Mouse (Mus musculus): Measurements from ENCODE around the gene Pop5. TPM values are rescaled to one million over a fixed set of nuclear protein-coding genes. Genes with fewer than 3 reads are reported as not detected.

Gene Pop5
- 84.0 and 88.1 TPM in 2 replicates for polyA plus RNA-seq (2015; fragmentation: Nextera tagmentation; extraction: Ambion mirVana)

GRCm38 (mm10) chr5:115235786-115236263 is at the start of gene Pop5:
Pop5 (plus strand) TSS chr5:115235836.
- Histone ChIP-seq H3K36me3 (replicated peaks) (peaks cover 13% of the 10 kb centered on the region), H3K9me3 (replicated peaks) (no peaks in the 10 kb centered on the region), H3K4me2 (peak within 1 kb of the TSS; percentile 84), H3K4me1 (replicated peaks) (peaks cover 39% of the 10 kb centered on the region), H3K9ac (peak within 1 kb of the TSS; percentile 55), H3K27me3 (peaks cover 57% of the 10 kb centered on the region), H3K4me3 (replicated peaks) (peak within 1 kb of the TSS; percentile 59), H3K27ac (replicated peaks) (no peak within 1 kb of the TSS)
- peak; percentile 38 for ATAC-seq (ENCODE audit: insufficient read depth)
- WGBS (ENCODE audit: insufficient replicate concordance) = 2% methylated on average over 21 of the region's 21 CpGs

- Histone ChIP-seq H3K27ac (replicated peaks) (no peak overlapping the region), H3K9ac (no peak overlapping the region), H3K27me3 (peaks cover 98% of the 10 kb centered on the region), H3K36me3 (replicated peaks) (no peaks in the 10 kb centered on the region), H3K4me3 (replicated peaks) (no peak overlapping the region), H3K4me2 (peak overlapping the region; percentile 53; the same call in 1 of the 2 replicates), H3K4me1 (replicated peaks) (peaks cover 20% of the 10 kb centered on the region), H3K9me3 (replicated peaks) (no peaks in the 10 kb centered on the region)
- ATAC-seq (ENCODE audit: insufficient read depth) = no peak
- 38% methylated on average over 17 of the region's 17 CpGs for WGBS (ENCODE audit: insufficient replicate concordance)
Observed at GRCm38 (mm10) chr5:115186371-115187073, 49.1 kb upstream of the Pop5 start.

- WGBS (ENCODE audit: insufficient replicate concordance) = 4% methylated on average over 26 of the region's 26 CpGs
- Histone ChIP-seq H3K36me3 (replicated peaks) (no peaks in the 10 kb centered on the region), H3K4me1 (replicated peaks) (peaks cover 20% of the 10 kb centered on the region), H3K27me3 (peaks cover 100% of the 10 kb centered on the region), H3K27ac (replicated peaks) (no peak overlapping the region), H3K4me3 (replicated peaks) (peak overlapping the region; percentile 6; the same call in 1 of the 2 replicates), H3K4me2 (peak overlapping the region; percentile 53), H3K9me3 (replicated peaks) (no peaks in the 10 kb centered on the region), H3K9ac (no peak overlapping the region)
- ATAC-seq (ENCODE audit: insufficient read depth) = peak; percentile 65
Observed at GRCm38 (mm10) chr5:115187188-115188131, 48.2 kb upstream of the Pop5 start.

- Histone ChIP-seq H3K36me3 (replicated peaks) (no peaks in the 10 kb centered on the region), H3K4me1 (replicated peaks) (peaks cover 24% of the 10 kb centered on the region), H3K27ac (replicated peaks) (no peak overlapping the region), H3K4me3 (replicated peaks) (no peak overlapping the region), H3K9ac (no peak overlapping the region), H3K27me3 (peaks cover 100% of the 10 kb centered on the region), H3K4me2 (no peak overlapping the region), H3K9me3 (replicated peaks) (no peaks in the 10 kb centered on the region)
- 39% methylated on average over 5 of the region's 5 CpGs for WGBS (ENCODE audit: insufficient replicate concordance)
- ATAC-seq (ENCODE audit: insufficient read depth) = no peak
Observed at GRCm38 (mm10) chr5:115188824-115189223, 46.8 kb upstream of the Pop5 start.

- WGBS (ENCODE audit: insufficient replicate concordance) = 64% methylated on average over 12 of the region's 12 CpGs
Observed at GRCm38 (mm10) chr5:115190081-115190480, 45.6 kb upstream of the Pop5 start.

GRCm38 (mm10) chr5:115191880-115192827 is 43.5 kb upstream of the Pop5 start:
- H3K9me3 ChIP-seq (replicated peaks) = no peaks in the 10 kb centered on the region
- ATAC-seq (ENCODE audit: insufficient read depth) = no peak
- WGBS (ENCODE audit: insufficient replicate concordance) = 8% methylated on average over 29 of the region's 29 CpGs
- peaks cover 27% of the 10 kb centered on the region for H3K4me1 ChIP-seq (replicated peaks)
- peaks cover 100% of the 10 kb centered on the region for H3K27me3 ChIP-seq
- H3K9ac ChIP-seq = no peak overlapping the region
- no peaks in the 10 kb centered on the region for H3K36me3 ChIP-seq (replicated peaks)
- no peak overlapping the region for H3K4me3 ChIP-seq (replicated peaks)
- H3K4me2 ChIP-seq = no peak overlapping the region
- no peak overlapping the region for H3K27ac ChIP-seq (replicated peaks)

More at GRCm38 (mm10) chr5:115190081-115190480, 45.6 kb upstream of the Pop5 start:
- Histone ChIP-seq H3K9me3 (replicated peaks) (no peaks in the 10 kb centered on the region), H3K4me3 (replicated peaks) (no peak overlapping the region), H3K4me2 (no peak overlapping the region), H3K4me1 (replicated peaks) (peaks cover 33% of the 10 kb centered on the region), H3K9ac (no peak overlapping the region), H3K36me3 (replicated peaks) (no peaks in the 10 kb centered on the region), H3K27ac (replicated peaks) (no peak overlapping the region), H3K27me3 (peaks cover 100% of the 10 kb centered on the region)
- no peak for ATAC-seq (ENCODE audit: insufficient read depth)

- ATAC-seq (ENCODE audit: insufficient read depth) = no peak
- H3K9me3 ChIP-seq (replicated peaks) = no peaks in the 10 kb centered on the region
- no peak overlapping the region for H3K9ac ChIP-seq
- H3K36me3 ChIP-seq (replicated peaks) = no peaks in the 10 kb centered on the region
- H3K4me1 ChIP-seq (replicated peaks) = peaks cover 20% of the 10 kb centered on the region
- H3K4me3 ChIP-seq (replicated peaks) = no peak overlapping the region
- no peak overlapping the region for H3K27ac ChIP-seq (replicated peaks)
- H3K27me3 ChIP-seq = peaks cover 95% of the 10 kb centered on the region
- WGBS (ENCODE audit: insufficient replicate concordance) = 7% methylated on average over 7 of the region's 7 CpGs
- H3K4me2 ChIP-seq = no peak overlapping the region
Observed at GRCm38 (mm10) chr5:115192828-115193195, 42.8 kb upstream of the Pop5 start.

GRCm38 (mm10) chr5:115193226-115193625 is 42.4 kb upstream of the Pop5 start:
- Histone ChIP-seq H3K4me2 (peak overlapping the region; percentile 77), H3K4me1 (replicated peaks) (peaks cover 18% of the 10 kb centered on the region), H3K27me3 (peaks cover 93% of the 10 kb centered on the region), H3K9me3 (replicated peaks) (no peaks in the 10 kb centered on the region), H3K4me3 (replicated peaks) (peak overlapping the region; percentile 50), H3K9ac (no peak overlapping the region), H3K36me3 (replicated peaks) (no peaks in the 10 kb centered on the region), H3K27ac (replicated peaks) (no peak overlapping the region)
- WGBS (ENCODE audit: insufficient replicate concordance) = under 1% methylated on average over 34 of the region's 34 CpGs
- ATAC-seq (ENCODE audit: insufficient read depth) = peak; percentile 25; the same call in 1 of the 2 replicates

- H3K9me3 ChIP-seq (replicated peaks) = no peaks in the 10 kb centered on the region
- no peak within 1 kb of the TSS for H3K27ac ChIP-seq (replicated peaks)
- no peak within 1 kb of the TSS for H3K9ac ChIP-seq
- ATAC-seq (ENCODE audit: insufficient read depth) = peak; percentile 22; the same call in 1 of the 2 replicates
- under 1% methylated on average over 106 of the region's 116 CpGs for WGBS (ENCODE audit: insufficient replicate concordance)
- no peaks in the 10 kb centered on the region for H3K36me3 ChIP-seq (replicated peaks)
- H3K4me2 ChIP-seq = peak within 1 kb of the TSS; percentile 77
- peaks cover 18% of the 10 kb centered on the region for H3K4me1 ChIP-seq (replicated peaks)
- peak within 1 kb of the TSS; percentile 50 for H3K4me3 ChIP-seq (replicated peaks)
- peaks cover 88% of the 10 kb centered on the region for H3K27me3 ChIP-seq
Observed at GRCm38 (mm10) chr5:115193669-115194625, 41.7 kb upstream of the Pop5 start, which contains the start of gene Cabp1. Cabp1 (minus strand) TSS chr5:115194381.

Data from liver, embryonic 15.5 days (tissue).